Mouse (Mus musculus): ENCODE data around the gene Usp7. TPM values are rescaled to one million over a fixed set of nuclear protein-coding genes. Genes with fewer than 3 reads are reported as not detected.

Usp7 gene
- 30.9 and 31.3 TPM in 2 replicates for polyA plus RNA-seq (2015; fragmentation: Nextera tagmentation; extraction: Ambion mirVana)

DNA sequence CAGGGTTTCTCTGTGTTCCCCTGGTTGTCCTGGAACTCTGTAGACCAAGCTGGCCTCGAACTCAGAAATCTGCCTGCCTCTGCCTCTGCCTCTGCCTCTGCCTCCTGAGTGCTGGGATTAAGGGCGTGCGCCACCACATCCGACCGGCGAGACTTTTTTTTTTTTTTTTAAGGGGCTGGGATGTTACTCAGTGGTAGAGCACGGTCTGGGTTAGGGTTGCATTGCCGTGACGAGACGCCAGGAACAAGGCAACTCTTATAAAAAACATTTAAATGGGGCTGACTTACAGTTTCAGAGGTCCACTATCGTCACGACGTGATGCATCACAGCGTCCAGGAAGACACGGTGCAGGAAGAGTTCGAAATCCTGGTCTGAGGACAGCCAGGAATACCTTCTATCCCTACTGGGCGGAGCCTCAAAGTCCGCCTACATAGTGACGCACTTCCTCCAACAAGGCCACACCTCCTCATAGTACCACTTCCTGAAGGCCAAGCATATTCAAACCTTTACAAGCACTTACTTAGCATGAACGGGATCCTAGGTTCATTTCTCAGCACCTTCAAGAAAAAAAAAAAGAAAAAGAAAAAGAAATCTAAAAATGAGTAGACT is at the start of gene Usp7:
Gene Usp7, minus strand, starts transcription at position 360 of the 609 bp plus-strand sequence.
- Histone ChIP-seq H3K27me3 (no peaks in the 10 kb centered on the region), H3K9ac (no peak within 1 kb of the TSS), H3K4me2 (no peak within 1 kb of the TSS), H3K4me3 (no peak within 1 kb of the TSS), H3K9me3 (no peaks in the 10 kb centered on the region), H3K4me1 (replicated peaks) (no peaks in the 10 kb centered on the region), H3K36me3 (no peaks in the 10 kb centered on the region), H3K27ac (replicated peaks) (no peak within 1 kb of the TSS)
- no peak for ATAC-seq (ENCODE audit: low read depth)
- WGBS, result 95% methylated on average over 20 of the region's 20 CpGs

DNA sequence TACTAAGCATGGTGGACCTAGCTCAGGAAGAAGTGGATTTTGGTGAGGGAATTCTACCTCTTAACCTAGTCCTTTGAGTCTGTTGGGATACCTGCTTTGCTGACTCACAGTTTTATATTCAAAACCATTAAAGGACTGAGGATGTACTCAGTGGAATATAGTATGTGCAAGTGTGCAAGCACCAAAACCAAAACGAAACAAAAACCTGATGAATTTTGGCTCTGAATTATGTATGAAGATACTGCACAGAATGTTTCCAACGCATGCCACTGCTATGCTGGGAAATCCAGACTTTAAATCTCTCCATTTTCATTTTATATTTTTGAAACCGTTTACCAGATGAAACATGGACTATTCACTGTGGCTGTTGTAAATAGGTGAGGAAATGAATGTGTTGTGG is 48.4 kb upstream of the Usp7 start:
- H3K27ac ChIP-seq (replicated peaks), result no peak overlapping the region
- H3K4me2 ChIP-seq, result no peak overlapping the region
- 92% methylated on average over 3 of the region's 3 CpGs for WGBS
- no peaks in the 10 kb centered on the region for H3K27me3 ChIP-seq
- no peak for ATAC-seq (ENCODE audit: low read depth)
- peaks cover 23% of the 10 kb centered on the region for H3K4me1 ChIP-seq (replicated peaks)
- H3K9me3 ChIP-seq, result no peaks in the 10 kb centered on the region
- H3K4me3 ChIP-seq, result no peak overlapping the region
- peaks cover 64% of the 10 kb centered on the region for H3K36me3 ChIP-seq
- no peak overlapping the region for H3K9ac ChIP-seq

DNA sequence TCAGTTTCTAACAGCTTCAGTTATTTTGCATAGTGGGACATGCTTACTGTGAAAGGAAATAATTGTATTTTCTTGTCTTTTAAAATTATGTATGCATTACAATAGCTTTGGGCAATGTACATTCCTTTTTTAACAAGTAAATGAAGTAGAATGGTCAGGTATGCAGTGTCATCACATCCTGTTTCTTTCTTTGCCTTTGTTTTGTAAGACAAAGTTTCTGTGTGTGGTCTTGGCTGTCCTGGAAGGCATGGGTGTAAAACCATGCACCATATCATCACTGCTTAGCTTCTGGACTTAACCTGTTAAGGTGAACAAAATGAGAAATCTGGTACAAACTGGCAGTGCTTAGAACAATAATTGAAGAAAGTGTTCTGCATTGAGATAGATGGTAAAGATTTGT is 46.8 kb upstream of the Usp7 start:
- Histone ChIP-seq H3K4me1 (replicated peaks) (peaks cover 38% of the 10 kb centered on the region), H3K4me2 (no peak overlapping the region), H3K27me3 (no peaks in the 10 kb centered on the region), H3K4me3 (no peak overlapping the region), H3K9ac (no peak overlapping the region), H3K27ac (replicated peaks) (no peak overlapping the region), H3K9me3 (no peaks in the 10 kb centered on the region), H3K36me3 (peaks cover 58% of the 10 kb centered on the region)
- ATAC-seq (ENCODE audit: low read depth), result no peak

DNA sequence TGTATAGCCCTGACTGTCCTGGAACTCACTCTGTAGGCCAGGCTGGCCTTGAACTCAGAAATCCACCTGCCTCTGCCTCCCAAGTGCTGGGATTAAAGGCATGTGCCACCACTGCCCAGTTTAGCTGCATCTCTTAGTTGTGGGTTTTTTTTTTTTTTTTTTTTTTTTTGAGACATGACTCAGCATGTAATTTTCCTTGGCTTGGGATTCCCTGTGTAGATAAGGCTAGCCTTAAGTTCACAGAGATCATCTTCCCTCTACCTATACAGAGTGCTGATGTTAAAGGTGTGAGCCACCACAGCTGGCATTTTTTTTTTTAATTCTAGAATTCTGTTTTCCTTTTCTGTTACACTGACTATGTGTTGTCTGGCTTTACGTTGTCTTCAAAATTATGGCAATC is 45.5 kb upstream of the Usp7 start:
- H3K9me3 ChIP-seq, result no peaks in the 10 kb centered on the region
- H3K27me3 ChIP-seq, result no peaks in the 10 kb centered on the region
- no peak overlapping the region for H3K9ac ChIP-seq
- H3K4me3 ChIP-seq, result no peak overlapping the region
- H3K4me2 ChIP-seq, result no peak overlapping the region
- no peak for ATAC-seq (ENCODE audit: low read depth)
- WGBS, result 91% methylated on average over 1 of the region's 1 CpGs
- H3K4me1 ChIP-seq (replicated peaks), result peaks cover 52% of the 10 kb centered on the region
- H3K36me3 ChIP-seq, result peaks cover 53% of the 10 kb centered on the region
- no peak overlapping the region for H3K27ac ChIP-seq (replicated peaks)

DNA sequence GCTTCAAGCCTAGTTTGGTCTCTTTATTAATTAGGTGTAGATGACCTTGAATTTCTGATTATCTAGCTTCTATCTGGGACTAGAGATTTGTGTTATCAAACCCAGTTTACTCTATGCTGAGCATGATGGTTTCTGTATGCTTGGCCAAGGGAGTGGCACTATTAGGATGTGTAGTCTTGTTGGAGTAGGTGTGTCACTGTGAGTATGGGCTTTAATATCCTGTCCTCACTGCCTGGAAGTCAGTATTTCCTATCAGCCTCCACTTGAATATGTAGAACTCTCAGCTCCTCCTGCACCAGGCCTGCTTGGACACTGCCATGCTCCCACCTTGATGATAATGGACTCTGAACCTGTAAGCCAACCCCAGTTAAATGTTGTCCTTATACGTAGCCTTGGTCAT is 44.8 kb upstream of the Usp7 start:
- H3K36me3 ChIP-seq, result peaks cover 51% of the 10 kb centered on the region

DNA sequence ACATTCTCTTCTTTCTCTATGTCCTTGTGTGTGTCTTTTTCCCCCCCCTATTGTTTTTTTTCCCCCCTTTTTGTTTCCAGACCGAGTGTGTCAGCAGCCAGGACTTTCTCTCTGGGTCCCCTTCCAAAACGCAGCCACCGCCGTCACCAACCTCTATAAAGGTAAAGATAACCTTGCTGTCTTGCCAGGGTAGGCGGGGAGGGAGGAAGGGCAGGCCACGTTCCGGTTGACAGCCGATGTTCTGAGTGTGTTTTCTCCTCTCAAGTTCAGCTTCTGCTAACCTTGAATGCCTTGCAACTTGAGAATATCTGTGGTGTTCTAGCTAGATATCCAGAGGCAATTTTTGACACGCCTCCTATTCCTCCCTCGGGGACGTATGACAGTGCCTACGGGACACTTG is 39.1 kb upstream of the Usp7 start:
- H3K27ac ChIP-seq (replicated peaks), result peak overlapping the region; percentile 98
- H3K4me2 ChIP-seq, result peak overlapping the region; percentile 88
- H3K27me3 ChIP-seq, result no peaks in the 10 kb centered on the region
- H3K9ac ChIP-seq, result peak overlapping the region; percentile 100
- no peaks in the 10 kb centered on the region for H3K9me3 ChIP-seq
- peak overlapping the region; percentile 95 for H3K4me3 ChIP-seq
- H3K4me1 ChIP-seq (replicated peaks), result peaks cover 52% of the 10 kb centered on the region
- no peak for ATAC-seq (ENCODE audit: low read depth)
- H3K36me3 ChIP-seq, result peaks cover 16% of the 10 kb centered on the region
- WGBS, result 2% methylated on average over 12 of the region's 12 CpGs

More for the DNA sequence above, 44.8 kb upstream of the Usp7 start:
- Histone ChIP-seq H3K4me2 (no peak overlapping the region), H3K9ac (no peak overlapping the region), H3K4me3 (no peak overlapping the region), H3K27ac (replicated peaks) (no peak overlapping the region), H3K9me3 (no peaks in the 10 kb centered on the region), H3K27me3 (no peaks in the 10 kb centered on the region), H3K4me1 (replicated peaks) (peaks cover 59% of the 10 kb centered on the region)
- 92% methylated on average over 1 of the region's 1 CpGs for WGBS
- ATAC-seq (ENCODE audit: low read depth), result no peak

DNA sequence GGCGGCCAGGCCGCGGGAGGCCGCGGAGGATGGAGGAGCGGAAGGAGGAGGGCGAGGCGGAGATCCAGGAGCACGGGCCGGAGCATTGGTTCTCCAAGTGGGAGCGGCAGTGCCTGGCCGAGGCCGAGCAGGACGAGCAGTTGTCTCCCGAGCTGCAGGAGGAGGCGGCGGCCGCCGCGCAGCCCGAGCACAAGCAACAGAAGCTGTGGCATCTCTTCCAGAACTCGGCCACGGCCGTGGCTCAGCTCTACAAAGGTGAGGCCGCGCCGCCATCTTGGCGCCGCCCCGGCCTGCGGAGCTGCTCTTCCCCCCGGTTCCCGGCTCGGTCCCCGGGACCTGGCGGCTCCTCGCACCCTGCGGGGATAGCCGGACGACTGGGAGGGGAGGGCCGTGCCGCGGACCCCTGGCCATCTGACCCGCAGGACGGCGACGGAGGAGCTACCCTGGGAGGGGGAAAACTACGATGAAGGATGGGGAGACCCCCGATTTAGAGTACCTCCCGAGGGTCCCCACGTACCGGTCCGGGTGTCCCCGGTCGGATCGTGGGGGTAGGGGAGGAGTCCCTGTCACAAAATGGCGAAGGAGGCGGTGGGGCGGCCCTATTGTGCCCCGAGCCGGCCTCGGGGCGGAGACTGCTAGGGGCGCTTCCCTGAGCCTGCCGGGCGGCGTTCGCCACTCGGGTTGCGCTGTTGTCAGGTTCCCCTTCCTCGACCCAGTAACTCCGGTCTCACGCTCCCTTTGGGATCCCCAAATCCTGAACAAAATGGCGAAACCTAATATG is 38.5 kb upstream of the Usp7 start:
- Histone ChIP-seq H3K36me3 (peaks cover 13% of the 10 kb centered on the region), H3K4me2 (peak overlapping the region; percentile 88), H3K27ac (replicated peaks) (peak overlapping the region; percentile 98), H3K4me3 (peak overlapping the region; percentile 95), H3K27me3 (no peaks in the 10 kb centered on the region), H3K9ac (peak overlapping the region; percentile 100), H3K4me1 (replicated peaks) (peaks cover 49% of the 10 kb centered on the region), H3K9me3 (no peaks in the 10 kb centered on the region)
- WGBS, result under 1% methylated on average over 73 of the region's 74 CpGs
- peak; percentile 29 for ATAC-seq (ENCODE audit: low read depth)

DNA sequence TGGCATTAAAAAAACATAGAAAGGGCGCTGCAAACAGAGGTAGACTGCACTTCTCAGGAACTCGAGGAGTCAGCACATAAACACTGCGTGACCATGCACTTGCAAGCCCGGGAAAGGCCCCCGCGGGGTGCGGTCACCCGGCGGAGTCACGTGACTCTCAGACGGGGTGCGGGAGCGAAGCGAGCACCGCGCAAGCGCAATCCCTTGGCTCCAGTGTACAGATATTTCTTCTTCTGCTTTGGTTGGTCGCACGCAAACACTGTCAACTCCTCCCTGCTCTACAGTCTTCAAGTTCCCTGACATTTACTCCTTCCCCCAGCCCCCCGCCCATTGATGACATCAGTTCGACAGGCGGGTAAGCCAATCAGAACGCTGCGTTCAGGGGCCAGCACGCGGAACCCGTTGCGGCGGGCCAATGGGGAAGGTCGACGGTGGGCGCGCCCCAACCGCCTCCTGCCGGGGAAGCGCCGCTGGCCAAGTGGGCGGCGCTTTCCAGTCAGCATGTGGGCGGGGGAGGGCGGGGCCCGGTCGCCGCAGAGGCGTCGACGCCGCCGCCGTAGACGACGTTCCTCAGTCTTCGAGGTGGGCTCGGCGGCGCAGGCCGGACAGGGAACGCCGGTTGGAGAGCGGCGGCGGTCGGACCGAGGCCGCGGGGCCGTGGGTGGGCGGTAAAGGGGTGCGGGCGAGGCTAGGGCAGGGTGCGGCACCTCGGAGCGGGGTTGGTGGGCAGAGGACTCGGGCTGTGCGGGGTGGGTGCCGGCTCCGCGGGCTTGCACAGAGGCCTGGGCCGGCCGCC is 37.7 kb upstream of the Usp7 start, which contains the start of gene 1810013L24Rik:
Gene 1810013L24Rik, plus strand, starts transcription at position 537 of the 796 bp plus-strand sequence.
- Histone ChIP-seq H3K9me3 (no peaks in the 10 kb centered on the region), H3K36me3 (peaks cover 10% of the 10 kb centered on the region), H3K27ac (replicated peaks) (peak within 1 kb of the TSS; percentile 98), H3K9ac (peak within 1 kb of the TSS; percentile 100), H3K4me3 (peak within 1 kb of the TSS; percentile 95), H3K4me1 (replicated peaks) (peaks cover 40% of the 10 kb centered on the region), H3K27me3 (no peaks in the 10 kb centered on the region), H3K4me2 (peak within 1 kb of the TSS; percentile 97)
- WGBS, result under 1% methylated on average over 71 of the region's 80 CpGs
- ATAC-seq (ENCODE audit: low read depth), result peak; percentile 95

DNA sequence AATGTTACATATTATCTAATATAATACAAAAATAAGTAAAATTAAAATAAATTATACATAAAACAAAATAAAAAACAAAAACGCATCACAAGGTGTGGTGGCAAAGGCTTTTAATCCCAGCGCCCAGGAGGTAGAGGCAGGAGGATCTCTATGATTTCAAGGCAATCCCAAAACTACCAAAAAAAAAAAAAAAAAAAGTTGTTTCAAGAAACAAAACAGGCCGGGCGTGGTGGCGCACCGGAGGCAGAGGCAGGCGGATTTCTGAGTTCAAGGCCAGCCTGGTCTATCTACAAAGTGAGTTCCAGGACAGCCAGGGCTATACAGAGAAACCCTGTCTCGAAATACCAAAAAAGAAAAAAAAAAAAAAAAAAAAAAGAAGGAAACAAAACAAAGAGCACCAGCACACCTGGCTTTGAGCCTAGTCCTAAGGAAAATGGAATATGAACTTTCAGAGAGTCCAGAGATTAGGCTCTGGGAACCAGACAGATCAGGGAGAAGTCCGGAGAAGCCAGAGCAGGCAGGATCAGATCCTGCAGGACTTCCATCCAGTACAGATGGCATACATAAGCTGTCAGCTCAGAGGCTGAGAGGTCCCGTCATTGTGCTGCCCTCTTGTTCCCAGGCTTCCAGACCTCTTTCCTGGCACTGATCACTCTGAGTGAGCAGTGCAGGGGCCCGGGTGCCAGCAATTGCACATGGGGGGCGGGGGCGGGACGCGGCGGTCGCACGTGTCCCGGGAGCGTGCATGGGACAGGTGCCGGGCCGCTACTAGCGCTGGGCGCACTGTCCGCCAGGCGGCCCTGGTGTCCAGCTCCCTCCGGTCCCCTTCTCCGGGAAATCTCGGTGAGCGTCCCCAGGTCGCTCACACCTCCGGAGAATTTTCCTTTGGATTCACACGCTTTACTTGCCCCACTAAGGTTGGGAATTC is 36.8 kb upstream of the Usp7 start:
- H3K9me3 ChIP-seq, result no peaks in the 10 kb centered on the region
- peak overlapping the region; percentile 94 for H3K27ac ChIP-seq (replicated peaks)
- peaks cover 10% of the 10 kb centered on the region for H3K36me3 ChIP-seq
- no peaks in the 10 kb centered on the region for H3K27me3 ChIP-seq
- peaks cover 32% of the 10 kb centered on the region for H3K4me1 ChIP-seq (replicated peaks)
- H3K4me3 ChIP-seq, result peak overlapping the region; percentile 95
- H3K4me2 ChIP-seq, result peak overlapping the region; percentile 97
- 12% methylated on average over 33 of the region's 33 CpGs for WGBS
- peak; percentile 54 for ATAC-seq (ENCODE audit: low read depth)
- peak overlapping the region; percentile 77 for H3K9ac ChIP-seq

DNA sequence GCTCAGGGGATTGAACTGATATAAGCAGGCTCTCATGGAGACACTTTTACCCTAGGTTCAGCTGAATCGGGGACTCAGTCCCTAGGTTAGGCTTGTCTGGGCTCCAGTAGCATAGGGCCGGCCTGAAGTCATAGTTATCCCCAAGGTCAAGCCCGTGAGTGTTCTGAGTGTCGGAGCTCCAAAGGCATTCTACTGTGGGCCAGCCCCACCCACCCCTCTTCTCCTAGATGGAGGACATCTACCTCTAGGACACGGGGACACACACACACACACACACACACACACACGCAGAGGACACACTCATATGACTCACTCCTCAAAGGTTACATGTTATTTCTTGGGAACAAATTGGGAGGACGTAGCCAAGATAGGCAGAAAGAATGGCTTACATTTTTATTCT is 35.3 kb upstream of the Usp7 start:
- no peak for ATAC-seq (ENCODE audit: low read depth)
- no peak overlapping the region for H3K4me2 ChIP-seq
- 89% methylated on average over 7 of the region's 7 CpGs for WGBS

DNA sequence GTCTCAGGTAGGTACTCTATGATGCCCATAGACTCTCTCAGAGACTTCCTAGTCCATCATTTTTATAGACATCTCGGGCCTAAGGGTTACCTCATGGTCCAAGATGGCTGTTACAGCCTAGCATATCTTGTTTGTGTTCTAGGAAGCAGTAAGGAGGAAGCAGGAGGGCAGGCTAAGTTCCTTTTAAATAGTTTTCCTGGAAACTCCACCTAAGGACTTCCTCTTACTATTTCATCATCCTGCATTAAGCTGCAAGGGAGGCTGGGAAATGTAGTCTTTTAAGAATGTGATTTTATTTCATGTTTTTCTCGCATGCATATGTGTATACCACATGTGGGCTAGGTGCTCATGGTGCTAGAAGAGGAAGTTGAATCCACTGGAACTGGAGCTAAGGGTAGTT is 31.6 kb upstream of the Usp7 start:
- Histone ChIP-seq H3K27ac (replicated peaks) (no peak overlapping the region), H3K4me3 (no peak overlapping the region), H3K27me3 (no peaks in the 10 kb centered on the region), H3K4me2 (no peak overlapping the region), H3K4me1 (replicated peaks) (peaks cover 1% of the 10 kb centered on the region; the same call in 1 of the 2 replicates), H3K36me3 (no peaks in the 10 kb centered on the region), H3K9me3 (no peaks in the 10 kb centered on the region), H3K9ac (no peak overlapping the region)
- 80% methylated on average over 2 of the region's 2 CpGs for WGBS
- ATAC-seq (ENCODE audit: low read depth), result no peak

More for the DNA sequence above, 35.3 kb upstream of the Usp7 start:
- H3K4me1 ChIP-seq (replicated peaks), result peaks cover 17% of the 10 kb centered on the region
- H3K9ac ChIP-seq, result no peak overlapping the region
- H3K9me3 ChIP-seq, result no peaks in the 10 kb centered on the region
- H3K27ac ChIP-seq (replicated peaks), result no peak overlapping the region
- 0 out of 2 replicates have a peak, but pooled peaks cover 1% of the 10 kb centered on the region for H3K36me3 ChIP-seq
- no peaks in the 10 kb centered on the region for H3K27me3 ChIP-seq
- H3K4me3 ChIP-seq, result no peak overlapping the region
